Mouse (Mus musculus) stomach, embryonic 15.5 days (tissue): ENCODE data around the gene Alx3. TPM values are rescaled to one million over a fixed set of nuclear protein-coding genes. Genes with fewer than 3 reads are reported as not detected.
A peak's percentile ranks its signal among the peaks of the same experiment; 100 is the strongest.

Source experiments
- ATAC-seq: fragments of 200-750 bp; cut with Nextera tagmentation; 2 replicates; pipeline ENCODE4 v1.8.0; 2017; ENCODE audit warnings: low read depth, moderate number of reproducible peaks, moderate TSS enrichment; ENCODE audit not compliant: insufficient read depth, low FRiP score
- H3K27ac ChIP-seq: fragments of 300-500 bp; sonication (generic); 2 replicates; pipeline ENCODE4 v1.5.1; 2015; ENCODE audit warnings: mild to moderate bottlenecking, inconsistent platforms
- H3K27me3 ChIP-seq: fragments of 300-500 bp; sonication (generic); replicated peaks from 2 replicates; pipeline ENCODE4 v1.6.1; 2015; ENCODE audit warnings: inconsistent platforms
- H3K36me3 ChIP-seq: fragments of 300-500 bp; sonication (generic); 2 replicates; pipeline ENCODE4 v1.6.1; 2015; ENCODE audit warnings: inconsistent platforms
- H3K4me1 ChIP-seq: fragments of 300-500 bp; sonication (generic); 2 replicates; pipeline ENCODE4 v1.6.1; 2015; ENCODE audit warnings: inconsistent platforms
- H3K4me2 ChIP-seq: fragments of 300-500 bp; sonication (generic); 2 replicates; pipeline ENCODE4 v1.6.1; 2015; ENCODE audit warnings: mild to moderate bottlenecking, inconsistent platforms
- H3K4me3 ChIP-seq: fragments of 300-500 bp; sonication (generic); replicated peaks from 2 replicates; pipeline ENCODE4 v1.5.1; 2015; ENCODE audit warnings: inconsistent platforms
- H3K9ac ChIP-seq: fragments of 300-500 bp; sonication (generic); 2 replicates; pipeline ENCODE4 v1.6.1; 2015; ENCODE audit warnings: inconsistent platforms
- H3K9me3 ChIP-seq: fragments of 300-500 bp; sonication (generic); 2 replicates; pipeline ENCODE4 v1.6.1; 2016; ENCODE audit warnings: inconsistent platforms
- WGBS: fragments of 180-500 bp; shearing (Covaris S2); methylation state at CpG from one replicate; pipeline ENCODE4 v1.1.7; 2015; 5-methylcytosine and 5-hydroxymethylcytosine counted together
- polyA plus RNA-seq: library from polyadenylated mRNA; unstranded; fragments of >200 nt; fragmentation: Nextera tagmentation; extraction: Ambion mirVana; gene quantifications from 2 replicates; pipeline ENCODE4 v1.2.1, GENCODE M21; 2015

Gene Alx3
- polyA plus RNA-seq, 1 experiment from 2014 or later: not detected

- Histone ChIP-seq H3K4me1 (no peaks in the 10 kb centered on the region), H3K4me3 (no peak overlapping the region), H3K27ac (no peak overlapping the region), H3K9ac (no peak overlapping the region), H3K9me3 (no peaks in the 10 kb centered on the region), H3K27me3 (no peaks in the 10 kb centered on the region), H3K36me3 (peaks cover 23% of the 10 kb centered on the region), H3K4me2 (no peak overlapping the region)
- no peak for ATAC-seq
- 73% methylated on average over 4 of the region's 4 CpGs for WGBS
Observed at GRCm38 (mm10) chr3:107611394-107611793, 16.6 kb downstream of the Alx3 start.

DNA sequence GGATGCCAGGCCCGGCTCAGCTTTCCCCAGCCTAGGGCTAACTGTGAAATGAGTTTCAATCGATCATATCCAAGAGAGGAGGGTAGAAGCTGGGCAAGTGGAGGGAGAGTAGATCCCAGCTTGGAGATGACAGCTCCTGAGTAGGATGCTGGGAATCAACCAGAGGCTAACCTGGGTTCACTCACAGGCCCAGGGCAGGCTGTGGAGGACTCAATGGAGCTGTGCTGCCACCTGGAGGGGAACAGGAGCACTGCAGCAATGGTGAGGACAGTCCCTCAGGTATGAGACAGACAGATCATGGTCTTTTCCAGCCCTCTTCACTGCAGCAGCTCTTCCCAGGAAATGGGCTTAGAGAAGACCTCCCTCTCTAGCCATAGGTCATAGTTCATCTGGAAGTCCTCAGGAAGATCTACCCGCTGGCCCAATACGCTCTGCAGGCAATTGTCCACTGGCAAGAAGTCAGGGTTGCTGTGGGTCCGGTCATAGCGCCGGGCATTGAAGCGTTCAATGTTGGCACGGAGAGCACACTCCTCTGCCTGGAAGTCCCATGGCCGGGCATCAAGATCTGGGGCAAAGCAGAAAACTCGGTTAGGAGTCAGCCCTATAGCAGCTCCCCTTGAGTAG lies 18.2 kb downstream of the Alx3 start:
- no peak overlapping the region for H3K9ac ChIP-seq
- no peak overlapping the region for H3K27ac ChIP-seq
- peaks cover 38% of the 10 kb centered on the region for H3K36me3 ChIP-seq

GRCm38 (mm10) chr3:107617800-107618199 lies 23.0 kb downstream of the Alx3 start:
- H3K9me3 ChIP-seq: no peaks in the 10 kb centered on the region
- H3K4me1 ChIP-seq: no peaks in the 10 kb centered on the region
- H3K27ac ChIP-seq: no peak overlapping the region
- H3K27me3 ChIP-seq: no peaks in the 10 kb centered on the region
- 92% methylated on average over 3 of the region's 3 CpGs for WGBS
- H3K9ac ChIP-seq: no peak overlapping the region
- ATAC-seq: no peak
- no peak overlapping the region for H3K4me3 ChIP-seq
- peaks cover 73% of the 10 kb centered on the region for H3K36me3 ChIP-seq
- no peak overlapping the region for H3K4me2 ChIP-seq

More for the DNA sequence above, 18.2 kb downstream of the Alx3 start:
- 0 out of 2 replicates have a peak, but pooled peaks have one; percentile 7 for ATAC-seq
- no peak overlapping the region for H3K4me3 ChIP-seq
- 88% methylated on average over 11 of the region's 11 CpGs for WGBS
- no peaks in the 10 kb centered on the region for H3K9me3 ChIP-seq
- no peak overlapping the region for H3K4me2 ChIP-seq
- H3K4me1 ChIP-seq: no peaks in the 10 kb centered on the region
- H3K27me3 ChIP-seq: no peaks in the 10 kb centered on the region

GRCm38 (mm10) chr3:107619911-107620310 lies 25.1 kb downstream of the Alx3 start:
- H3K4me3 ChIP-seq: no peak overlapping the region
- no peak for ATAC-seq
- 90% methylated on average over 6 of the region's 6 CpGs for WGBS
- H3K27me3 ChIP-seq: no peaks in the 10 kb centered on the region
- no peak overlapping the region for H3K27ac ChIP-seq
- no peak overlapping the region for H3K4me2 ChIP-seq
- H3K9me3 ChIP-seq: no peaks in the 10 kb centered on the region
- H3K4me1 ChIP-seq: no peaks in the 10 kb centered on the region
- no peak overlapping the region for H3K9ac ChIP-seq
- peaks cover 74% of the 10 kb centered on the region for H3K36me3 ChIP-seq

DNA sequence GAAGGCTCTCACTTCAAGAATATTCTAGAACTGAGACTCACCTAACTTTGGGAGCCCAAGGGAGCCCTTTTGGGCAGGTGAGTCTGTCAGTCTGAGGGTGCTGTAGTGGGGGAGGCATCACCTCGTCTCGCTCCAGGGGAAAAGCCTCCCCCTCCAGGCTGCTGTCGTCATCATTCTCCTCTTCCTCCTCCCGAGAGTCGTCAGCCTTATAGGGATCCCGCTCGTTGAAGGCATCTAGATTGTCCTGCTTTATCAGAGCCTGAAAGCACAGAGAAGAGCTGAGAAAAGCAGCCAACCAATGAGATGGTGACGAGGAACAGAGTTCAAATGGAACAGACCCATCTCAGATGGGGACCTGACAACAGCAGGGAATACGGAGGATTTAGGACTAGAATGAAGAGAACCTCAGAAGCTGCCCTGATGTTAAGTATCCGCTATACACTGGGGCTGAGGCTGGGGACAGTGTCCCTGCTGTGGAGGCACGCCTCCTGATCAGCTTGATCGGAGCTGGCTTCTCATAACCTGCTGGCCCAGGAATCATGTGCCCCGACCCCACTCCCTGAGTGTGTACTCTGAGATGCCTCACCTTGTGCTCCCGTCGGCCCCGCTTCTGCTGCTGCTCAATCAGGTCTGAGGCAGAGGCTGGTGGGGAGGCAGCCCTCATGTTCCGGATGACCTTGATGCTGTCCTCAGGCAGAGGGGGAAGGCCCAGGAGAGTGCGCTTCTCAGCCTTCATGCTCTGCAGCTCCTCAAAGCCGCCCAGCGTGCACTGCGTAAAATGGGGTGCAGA lies 26.6 kb downstream of the Alx3 start:
- 92% methylated on average over 21 of the region's 21 CpGs for WGBS
- H3K27me3 ChIP-seq: no peaks in the 10 kb centered on the region
- H3K4me2 ChIP-seq: no peak overlapping the region
- ATAC-seq: no peak
- no peaks in the 10 kb centered on the region for H3K4me1 ChIP-seq
- no peak overlapping the region for H3K4me3 ChIP-seq
- no peaks in the 10 kb centered on the region for H3K9me3 ChIP-seq
- no peak overlapping the region for H3K9ac ChIP-seq
- peaks cover 85% of the 10 kb centered on the region for H3K36me3 ChIP-seq
- no peak overlapping the region for H3K27ac ChIP-seq

- WGBS: 92% methylated on average over 7 of the region's 7 CpGs
- Histone ChIP-seq H3K27ac (no peak overlapping the region), H3K9me3 (no peaks in the 10 kb centered on the region), H3K4me3 (no peak overlapping the region), H3K9ac (no peak overlapping the region), H3K4me1 (no peaks in the 10 kb centered on the region), H3K4me2 (no peak overlapping the region), H3K36me3 (peaks cover 84% of the 10 kb centered on the region), H3K27me3 (no peaks in the 10 kb centered on the region)
- no peak for ATAC-seq
Observed at GRCm38 (mm10) chr3:107622537-107622936, 27.7 kb downstream of the Alx3 start.

- no peak overlapping the region for H3K9ac ChIP-seq
- no peaks in the 10 kb centered on the region for H3K4me1 ChIP-seq
- peaks cover 72% of the 10 kb centered on the region for H3K36me3 ChIP-seq
- 95% methylated on average over 8 of the region's 8 CpGs for whole genome bisulfite sequencing
- H3K4me2 ChIP-seq: no peak overlapping the region
- no peak overlapping the region for H3K27ac ChIP-seq
- no peaks in the 10 kb centered on the region for H3K27me3 ChIP-seq
- H3K9me3 ChIP-seq: no peaks in the 10 kb centered on the region
- H3K4me3 ChIP-seq: no peak overlapping the region
- no peak for ATAC-seq
Observed at GRCm38 (mm10) chr3:107624424-107624823, 29.6 kb downstream of the Alx3 start.

GRCm38 (mm10) chr3:107625536-107625935 lies 30.7 kb downstream of the Alx3 start:
- Histone ChIP-seq H3K4me2 (no peak overlapping the region), H3K9me3 (no peaks in the 10 kb centered on the region), H3K9ac (no peak overlapping the region), H3K36me3 (peaks cover 65% of the 10 kb centered on the region), H3K27me3 (no peaks in the 10 kb centered on the region), H3K27ac (no peak overlapping the region), H3K4me3 (no peak overlapping the region), H3K4me1 (peaks cover 6% of the 10 kb centered on the region)
- WGBS: 89% methylated on average over 8 of the region's 8 CpGs
- no peak for ATAC-seq

DNA sequence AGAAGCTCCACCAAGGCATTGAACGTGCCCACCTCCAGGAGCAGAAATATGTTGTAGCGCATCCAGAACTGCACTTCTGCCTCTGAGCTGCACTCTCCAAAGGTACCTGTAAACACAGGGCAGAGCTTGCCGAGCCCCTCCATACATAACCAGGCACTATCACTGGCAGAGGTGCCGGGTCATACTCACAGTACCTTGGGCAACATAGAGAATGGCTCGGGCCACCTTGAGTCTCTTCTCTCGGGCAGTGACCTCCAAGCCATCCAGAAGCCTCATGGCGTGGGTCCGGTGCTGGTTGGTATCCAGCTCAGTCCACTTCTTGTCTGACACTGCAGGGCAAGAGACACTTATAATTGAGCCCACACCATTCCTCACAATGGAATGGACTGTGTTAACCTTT lies 31.9 kb downstream of the Alx3 start:
- H3K4me1 ChIP-seq: peaks cover 7% of the 10 kb centered on the region
- no peak overlapping the region for H3K27ac ChIP-seq
- H3K27me3 ChIP-seq: no peaks in the 10 kb centered on the region
- H3K9ac ChIP-seq: no peak overlapping the region
- no peak overlapping the region for H3K4me2 ChIP-seq
- H3K9me3 ChIP-seq: no peaks in the 10 kb centered on the region
- no peak for ATAC-seq
- no peak overlapping the region for H3K4me3 ChIP-seq
- WGBS: 93% methylated on average over 8 of the region's 8 CpGs
- H3K36me3 ChIP-seq: peaks cover 54% of the 10 kb centered on the region

DNA sequence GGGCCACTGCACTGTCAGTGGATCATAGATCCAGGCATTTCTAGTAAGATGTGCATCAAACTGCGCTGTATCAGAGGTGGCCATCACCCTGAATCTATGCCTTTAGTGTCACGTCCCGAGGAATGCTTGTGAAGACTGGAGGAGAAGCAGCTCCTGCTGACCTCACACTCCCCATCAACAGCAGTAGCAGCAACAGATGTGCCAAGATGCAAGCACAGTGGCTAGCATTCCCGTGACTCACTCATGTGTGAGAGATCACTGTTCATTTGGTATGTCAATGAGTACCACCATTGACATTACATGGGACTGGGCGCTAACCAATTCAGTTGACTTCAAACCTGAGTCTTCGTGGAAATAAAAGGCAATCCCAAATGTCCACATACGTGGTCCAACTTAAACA lies 32.8 kb downstream of the Alx3 start:
- Histone ChIP-seq H3K27me3 (no peaks in the 10 kb centered on the region), H3K4me1 (peaks cover 7% of the 10 kb centered on the region), H3K9ac (no peak overlapping the region), H3K4me2 (no peak overlapping the region), H3K9me3 (no peaks in the 10 kb centered on the region), H3K27ac (no peak overlapping the region), H3K4me3 (no peak overlapping the region), H3K36me3 (peaks cover 47% of the 10 kb centered on the region)
- 92% methylated on average over 7 of the region's 7 CpGs for WGBS
- no peak for ATAC-seq

GRCm38 (mm10) chr3:107628551-107628950 lies 33.7 kb downstream of the Alx3 start:
- ATAC-seq: no peak
- H3K9ac ChIP-seq: no peak overlapping the region
- H3K36me3 ChIP-seq: peaks cover 38% of the 10 kb centered on the region
- H3K27me3 ChIP-seq: no peaks in the 10 kb centered on the region
- no peaks in the 10 kb centered on the region for H3K9me3 ChIP-seq
- H3K4me1 ChIP-seq: peaks cover 7% of the 10 kb centered on the region
- WGBS: 87% methylated on average over 2 of the region's 2 CpGs
- H3K4me2 ChIP-seq: no peak overlapping the region
- no peak overlapping the region for H3K4me3 ChIP-seq
- H3K27ac ChIP-seq: no peak overlapping the region

DNA sequence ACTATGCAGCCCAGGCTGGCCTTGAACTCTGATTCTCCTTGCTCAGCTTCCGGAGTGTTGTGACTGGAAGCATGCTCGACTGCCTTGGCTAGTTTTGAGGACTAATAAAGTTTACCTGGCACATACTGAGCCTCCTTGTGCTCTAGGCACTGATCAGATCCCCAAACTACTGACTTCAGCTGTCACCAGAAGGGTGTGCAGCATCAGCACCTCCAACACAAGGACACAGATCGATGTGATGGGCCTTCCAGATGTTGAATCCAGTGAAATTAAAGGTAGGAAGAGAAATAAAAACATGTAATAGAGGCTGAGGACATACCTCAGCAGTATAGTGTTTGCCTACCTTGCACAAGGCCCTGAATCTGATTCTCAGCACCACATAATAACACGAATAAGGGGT lies 34.6 kb downstream of the Alx3 start:
- no peak for ATAC-seq
- Histone ChIP-seq H3K4me1 (peaks cover 7% of the 10 kb centered on the region), H3K27ac (no peak overlapping the region), H3K4me2 (no peak overlapping the region), H3K36me3 (peaks cover 30% of the 10 kb centered on the region), H3K4me3 (no peak overlapping the region), H3K27me3 (no peaks in the 10 kb centered on the region), H3K9ac (no peak overlapping the region), H3K9me3 (no peaks in the 10 kb centered on the region)
- 89% methylated on average over 4 of the region's 4 CpGs for WGBS
